Mouse (Mus musculus): Measurements from ENCODE around the gene Olfr12.

Gene Olfr12

DNA sequence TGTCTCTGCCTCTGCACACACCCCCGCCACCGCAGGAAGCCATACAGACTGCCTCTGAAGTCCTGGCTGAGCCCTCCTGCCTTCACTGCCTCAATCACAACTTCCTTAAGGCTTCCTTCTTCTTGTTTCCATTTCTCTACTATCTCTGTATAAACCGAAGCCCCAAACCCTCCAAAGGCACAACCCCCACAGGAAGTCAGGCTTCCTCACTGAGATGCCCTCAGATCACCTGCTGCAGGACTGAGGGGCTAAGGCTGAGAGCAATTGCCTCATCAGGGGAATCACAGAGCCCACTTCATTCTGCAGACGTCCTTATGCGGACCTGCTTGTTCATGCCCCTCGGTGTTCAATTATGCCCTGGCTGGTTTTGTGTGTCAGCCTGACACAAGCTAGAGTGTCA is 22.8 kb downstream of the Olfr12 start:
- DNase-seq (ENCODE audit: low read depth, low spot score), result no peak

DNA sequence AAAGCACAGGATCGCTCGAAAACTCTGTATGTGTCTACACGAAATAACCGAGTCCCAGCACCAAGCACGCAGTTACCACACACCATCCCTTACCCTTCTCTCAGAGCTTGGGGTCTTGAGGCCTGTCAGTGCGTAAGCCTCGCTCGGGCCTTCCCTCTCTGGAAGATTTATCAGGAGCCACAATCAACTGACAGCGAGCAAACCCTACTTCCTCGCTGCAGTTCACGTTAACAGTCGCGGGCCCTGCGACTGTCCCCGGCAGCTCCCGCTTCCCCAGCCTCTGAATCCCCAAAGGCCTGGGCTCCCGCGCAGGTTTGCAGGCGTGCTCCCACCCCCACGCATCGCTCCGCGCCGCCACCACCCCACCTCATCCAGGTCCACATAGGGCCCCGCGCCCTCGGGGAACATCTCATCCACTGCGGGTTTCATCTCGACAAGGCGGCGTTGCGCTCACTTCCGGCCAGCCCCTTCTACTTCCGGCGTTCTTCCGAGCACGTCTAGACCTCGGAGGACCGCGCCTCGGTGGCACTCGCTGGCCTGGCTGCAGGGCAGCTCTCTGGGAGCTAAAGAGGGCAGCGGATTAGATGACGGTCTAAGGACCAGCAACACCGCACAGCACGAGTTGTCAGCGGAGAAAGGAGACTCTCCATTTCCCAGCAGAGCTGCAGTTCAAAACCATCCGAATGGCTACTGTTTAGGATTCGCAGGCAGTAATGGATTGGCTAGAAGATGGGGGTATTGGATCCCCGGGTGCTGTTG is 24.1 kb downstream of the Olfr12 start, which contains the start of gene Cops9:
TSS of gene Cops9 (minus strand) at position 472 of the 759 bp plus-strand sequence.
- peak; percentile 55 for DNase-seq (ENCODE audit: low read depth, low spot score)

DNA sequence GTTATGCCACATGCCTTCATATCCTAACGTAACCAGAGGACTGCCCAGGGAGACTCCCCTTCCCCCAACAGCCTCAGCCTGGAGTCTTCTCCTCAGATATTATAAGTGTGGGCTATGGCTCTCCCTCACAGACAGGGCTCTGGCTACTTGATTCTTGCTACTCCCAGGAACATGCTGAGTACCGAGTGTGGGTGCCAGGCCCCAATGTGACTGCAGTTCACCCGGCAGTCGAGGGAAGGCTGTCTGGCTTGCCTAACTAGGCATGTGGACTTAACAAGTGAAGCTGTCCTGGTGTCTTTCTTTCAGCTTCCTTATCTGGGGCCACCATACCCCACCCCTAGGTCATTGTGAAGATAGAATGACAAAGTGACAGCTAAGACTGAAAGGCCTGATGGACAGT is 26.1 kb downstream of the Olfr12 start:
- no peak for DNase-seq (ENCODE audit: low read depth, low spot score)

GRCm38 (mm10) chr1:92644916-92645315 is 27.3 kb downstream of the Olfr12 start:
- DNase-seq (ENCODE audit: low read depth, low spot score), result no peak

- DNase-seq (ENCODE audit: low read depth, low spot score), result no peak
Observed at GRCm38 (mm10) chr1:92646111-92646510, 28.5 kb downstream of the Olfr12 start.

- DNase-seq (ENCODE audit: low read depth, low spot score), result no peak
Observed at GRCm38 (mm10) chr1:92646601-92647000, 29.0 kb downstream of the Olfr12 start.

DNA sequence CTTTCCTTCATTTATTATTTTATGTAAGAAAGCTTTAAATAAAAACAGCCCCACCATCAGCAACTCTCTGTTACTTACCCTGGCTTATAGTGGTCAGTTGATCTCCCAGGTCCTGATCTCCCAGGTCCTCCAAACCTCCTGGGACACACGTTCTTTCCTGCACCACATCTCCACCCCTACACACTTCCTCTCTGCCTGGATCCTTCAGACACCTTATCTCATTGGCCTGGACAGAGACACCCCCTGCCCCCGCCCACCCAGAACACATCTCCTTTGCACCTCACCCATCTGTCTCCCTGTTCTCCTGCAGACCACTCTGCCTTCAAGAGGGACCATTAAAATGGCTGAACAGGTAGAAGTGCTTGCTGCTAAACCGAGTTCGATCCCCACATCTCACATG is 29.4 kb downstream of the Olfr12 start:
- DNase-seq (ENCODE audit: low read depth, low spot score), result no peak

DNA sequence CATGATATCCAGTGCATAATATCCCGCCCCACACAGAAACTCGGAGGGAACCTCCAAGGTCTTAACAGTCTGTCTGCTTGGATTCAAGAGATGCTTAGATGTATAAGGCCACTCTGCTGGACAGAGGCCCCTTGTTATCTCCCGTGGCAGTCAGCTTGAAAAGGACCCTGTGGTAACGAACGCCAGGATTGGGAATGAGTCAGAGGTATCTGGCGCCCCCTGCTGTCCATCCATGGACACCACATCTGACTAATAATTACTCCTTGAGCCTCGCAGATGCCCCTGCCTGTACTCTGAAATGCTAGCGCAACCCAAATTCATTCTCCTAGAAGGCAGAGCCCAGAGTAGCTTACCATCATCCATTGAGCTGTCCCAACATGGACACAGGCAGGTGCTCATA is 30.2 kb downstream of the Olfr12 start:
- DNase-seq (ENCODE audit: low read depth, low spot score), result peak; percentile 46

DNA sequence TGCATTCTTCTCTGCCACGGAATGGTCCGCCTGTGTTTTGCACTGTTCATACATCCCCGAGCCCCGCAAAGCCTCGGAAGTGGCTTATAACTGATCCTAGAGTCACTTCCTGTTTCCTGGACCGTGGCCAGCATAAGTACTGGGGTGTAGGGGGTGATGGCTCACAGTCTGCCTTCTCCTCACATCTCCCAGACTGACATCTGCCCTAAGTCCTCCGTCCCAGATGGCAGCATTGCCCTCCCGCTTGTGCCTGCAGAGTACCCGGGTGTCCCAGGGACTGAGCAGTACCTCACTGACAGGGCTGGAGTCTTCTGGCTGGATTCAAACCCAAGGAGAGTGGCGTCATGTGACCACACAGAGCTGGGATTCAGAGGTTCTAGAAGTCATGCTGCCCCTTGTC is 30.6 kb downstream of the Olfr12 start:
- DNase-seq (ENCODE audit: low read depth, low spot score), result no peak

GRCm38 (mm10) chr1:92648673-92649072 is 31.1 kb downstream of the Olfr12 start, which contains the start of gene Otos:
TSS of gene Otos (minus strand) at chr1:92648841.
- peak; percentile 43 for DNase-seq (ENCODE audit: low read depth, low spot score)

DNA sequence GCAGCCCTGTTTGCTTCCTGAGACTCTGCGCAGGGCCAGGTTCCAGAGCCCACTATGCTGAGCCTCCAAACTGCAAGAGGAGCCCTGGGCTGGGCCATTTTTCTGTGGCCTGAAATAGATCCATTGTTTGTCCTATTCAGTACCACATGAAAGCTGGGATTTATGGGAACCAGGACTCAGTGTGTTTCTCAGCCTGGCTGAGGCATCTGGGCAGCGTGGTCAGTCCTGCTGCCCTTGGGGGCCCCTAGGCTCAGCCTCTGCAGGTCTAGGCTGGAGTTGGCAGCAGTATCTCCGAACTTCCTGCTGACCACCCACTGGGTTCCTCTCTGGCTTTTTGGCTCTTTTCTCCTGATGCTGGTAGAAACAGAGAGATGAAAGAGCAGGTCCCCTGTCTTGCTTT is 33.9 kb downstream of the Olfr12 start:
- DNase-seq (ENCODE audit: low read depth, low spot score), result no peak

DNA sequence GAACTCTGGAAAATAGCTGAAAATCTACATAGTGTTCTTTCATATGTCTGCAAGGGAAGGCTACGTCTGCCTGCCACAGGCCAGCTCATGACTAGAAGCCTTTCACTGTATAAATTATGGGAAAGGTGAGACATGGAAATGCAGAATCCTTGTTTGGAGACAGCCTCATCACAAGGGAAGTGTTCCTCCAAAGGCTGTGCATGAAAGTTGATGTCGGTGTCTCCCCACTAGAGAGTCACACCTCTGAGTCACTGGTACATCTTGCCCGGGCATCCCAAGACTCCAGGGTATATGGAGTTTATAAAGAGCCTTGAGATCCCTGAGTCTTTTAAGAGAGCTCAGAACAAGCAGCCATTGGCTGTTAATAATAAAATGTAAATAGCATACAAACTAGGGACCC is 35.6 kb downstream of the Olfr12 start:
- DNase-seq (ENCODE audit: low read depth, low spot score), result no peak

DNA sequence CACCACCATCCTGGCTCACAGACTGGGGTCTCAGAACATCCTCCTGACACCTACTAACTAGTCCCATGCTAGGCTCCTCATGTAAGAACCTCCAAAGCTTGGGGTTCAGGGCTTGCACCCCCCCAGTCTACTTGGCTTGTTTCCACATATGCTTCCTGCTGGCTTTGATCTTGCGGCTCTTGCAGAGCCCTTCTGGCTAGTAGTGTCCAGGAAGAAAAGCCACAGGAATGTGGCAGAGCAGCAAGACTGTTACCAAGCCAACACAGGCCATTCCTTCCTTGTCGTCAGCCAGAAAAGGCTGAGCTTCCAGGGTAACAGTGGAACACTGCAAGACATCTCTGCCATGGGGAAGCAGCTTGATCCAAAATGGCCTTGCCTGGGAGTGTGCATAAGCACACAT is 37.1 kb downstream of the Olfr12 start:
- no peak for DNase-seq (ENCODE audit: low read depth, low spot score)

DNA sequence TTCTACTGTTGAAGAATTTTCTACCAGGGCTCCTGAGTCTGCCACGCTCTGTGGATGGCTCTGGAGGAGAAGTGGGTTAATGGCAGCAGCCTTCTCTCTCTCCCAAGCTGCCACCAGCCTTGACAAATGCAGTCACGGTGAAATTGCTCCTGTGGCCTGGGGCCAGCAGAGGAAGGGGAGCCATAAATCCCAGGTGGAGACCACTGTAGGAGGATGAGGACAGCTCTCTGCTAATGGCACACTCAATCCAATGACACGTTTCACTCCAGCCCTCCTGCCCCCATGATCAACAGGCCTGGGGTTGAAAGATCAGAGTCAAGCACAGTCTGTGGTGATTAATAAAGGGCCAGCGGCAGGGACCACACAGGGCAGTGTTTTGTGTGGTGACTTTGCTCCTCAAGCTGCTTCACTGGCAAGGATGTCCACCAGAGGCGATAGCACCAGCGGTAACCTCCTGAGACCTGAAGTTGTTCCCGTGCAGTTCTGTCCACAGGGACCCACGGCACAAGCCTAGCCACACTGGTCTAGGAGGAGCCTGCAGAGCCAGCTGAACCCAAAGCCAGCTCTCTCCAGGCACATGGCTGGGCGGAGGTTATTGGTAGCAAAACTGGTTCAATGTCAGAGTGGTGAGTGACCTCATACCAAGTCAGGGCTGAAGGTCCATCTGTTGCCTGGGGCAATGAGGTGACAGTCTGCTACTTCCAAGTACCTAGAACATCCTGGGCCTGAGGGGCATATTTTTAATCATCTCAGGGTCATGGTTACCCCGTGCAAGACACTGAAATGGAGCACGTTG is 39.6 kb downstream of the Olfr12 start:
- no peak for DNase-seq (ENCODE audit: low read depth, low spot score)

GRCm38 (mm10) chr1:92659392-92659791 is 41.8 kb downstream of the Olfr12 start:
- DNase-seq (ENCODE audit: low read depth, low spot score), result no peak

DNA sequence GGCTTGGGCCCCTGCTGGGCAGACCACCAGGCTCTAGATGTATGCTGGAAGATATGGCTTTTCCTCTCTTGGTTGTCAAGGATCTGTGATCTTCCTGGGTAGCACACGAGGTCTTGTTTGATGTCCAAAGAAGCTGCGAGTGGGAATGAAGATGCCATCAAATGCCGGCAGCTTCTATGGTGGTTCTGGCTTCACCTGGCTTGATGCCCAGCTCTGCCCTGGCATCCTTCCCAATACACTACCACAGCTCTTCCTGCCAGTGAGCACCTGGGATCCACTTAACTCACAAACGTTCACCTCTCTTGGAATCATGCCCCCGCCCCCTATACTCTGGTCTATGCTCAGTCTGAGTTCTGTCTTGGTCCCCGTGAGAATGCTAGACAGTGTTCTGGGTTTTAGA is 49.5 kb downstream of the Olfr12 start:
- DNase-seq (ENCODE audit: low read depth, low spot score), result no peak

DNA sequence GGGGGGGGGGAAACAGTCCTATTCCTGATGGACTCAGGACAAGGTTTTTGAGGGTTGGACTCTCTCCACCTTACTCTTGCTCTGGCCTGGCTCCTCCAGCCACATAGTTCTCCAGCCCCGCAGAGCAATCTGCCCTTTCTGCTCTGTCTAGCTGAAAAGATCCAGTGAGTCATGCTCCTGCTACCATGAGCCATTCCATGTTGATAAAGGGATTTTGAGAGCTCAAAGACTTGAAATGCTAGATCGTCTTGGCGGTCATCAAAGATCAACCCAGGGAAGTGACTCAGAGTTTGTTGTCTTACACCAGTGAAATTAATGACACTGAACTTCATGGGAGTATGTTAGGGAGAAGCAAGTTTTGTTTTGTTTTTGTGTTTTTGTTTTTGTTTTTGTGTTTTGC is 51.8 kb downstream of the Olfr12 start:
- no peak for DNase-seq (ENCODE audit: low read depth, low spot score)

GRCm38 (mm10) chr1:92671326-92671725 is 53.7 kb downstream of the Olfr12 start:
- DNase-seq (ENCODE audit: low read depth, low spot score), result no peak

All from WW6 (cell line).